Mouse (Mus musculus) erythroblast, embryonic 14.5 days (primary cell): Measurements from ENCODE around the gene Dnajc14.

Source experiments
- GATA1 ChIP-seq: IDR thresholded peaks from 2 replicates; pipeline ENCODE4 v1.6.1; 2012; ENCODE audit warnings: low read length, inconsistent platforms, mixed read lengths
- TAL1 ChIP-seq: IDR thresholded peaks from 3 replicates; pipeline ENCODE4 v1.6.1; 2012; ENCODE audit warnings: low read length, inconsistent platforms, mixed read lengths

DNA sequence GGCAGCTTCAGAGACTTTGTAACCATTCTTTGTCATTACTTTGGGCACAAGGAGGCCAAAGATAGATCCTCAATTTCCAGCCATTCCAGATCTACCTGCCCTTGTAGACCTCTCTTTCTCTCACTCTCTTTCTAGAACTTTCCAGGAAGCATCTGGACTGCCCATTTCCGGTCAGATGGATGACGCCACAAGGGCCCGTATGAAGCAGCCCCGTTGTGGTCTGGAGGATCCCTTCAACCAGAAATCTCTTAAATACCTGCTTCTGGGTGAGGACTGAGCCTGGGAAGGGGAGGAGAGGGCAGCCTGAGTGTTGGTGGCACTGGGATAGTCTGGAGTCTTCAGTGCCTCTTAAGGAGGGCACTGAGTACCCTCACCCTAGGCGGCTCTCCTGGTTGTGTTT lies 9.5 kb upstream of the Dnajc14 start:
- TF ChIP-seq GATA1 (no peak), TAL1 (no peak)
